Mouse (Mus musculus) lung, embryonic 14.5 days (tissue): ENCODE measurements around the gene Il6ra. TPM values are rescaled to one million over a fixed set of nuclear protein-coding genes. Genes with fewer than 3 reads are reported as not detected.

Experiments used
- ATAC-seq: fragments of 200-750 bp; cut with Nextera tagmentation; 2 replicates; pipeline ENCODE4 v1.8.0; 2017; ENCODE audit warnings: mild to moderate bottlenecking, moderate TSS enrichment, moderate library complexity; ENCODE audit not compliant: insufficient read depth
- DNase-seq: peaks from one replicate; pipeline ENCODE4 v3.0.0-alpha.2; 2015
- H3K27ac ChIP-seq: fragments of 300-500 bp; sonication (generic); 2 replicates; pipeline ENCODE4 v1.5.1; 2014; ENCODE audit warnings: low read depth, mild to moderate bottlenecking, moderate library complexity
- H3K27me3 ChIP-seq: fragments of 300-500 bp; sonication (generic); 2 replicates; pipeline ENCODE4 v1.6.1; 2014; ENCODE audit warnings: low read length, control low read depth; ENCODE audit not compliant: insufficient read depth
- H3K36me3 ChIP-seq: fragments of 300-500 bp; sonication (generic); 2 replicates; pipeline ENCODE4 v1.6.1; 2014; ENCODE audit warnings: control low read depth; ENCODE audit not compliant: insufficient read depth
- H3K4me1 ChIP-seq: fragments of 300-500 bp; sonication (generic); 2 replicates; pipeline ENCODE4 v1.6.1; 2014; ENCODE audit warnings: antibody characterized with exemption, control low read depth; ENCODE audit not compliant: insufficient read depth
- H3K4me2 ChIP-seq: fragments of 300-500 bp; sonication (generic); 2 replicates; pipeline ENCODE4 v1.6.1; 2014; ENCODE audit warnings: mild to moderate bottlenecking
- H3K4me3 ChIP-seq: fragments of 300-500 bp; sonication (generic); 2 replicates; pipeline ENCODE4 v1.5.1; 2014; ENCODE audit warnings: low read depth, low read length
- H3K9ac ChIP-seq: fragments of 300-500 bp; sonication (generic); 2 replicates; pipeline ENCODE4 v1.6.1; 2014
- H3K9me3 ChIP-seq: fragments of 300-500 bp; sonication (generic); 2 replicates; pipeline ENCODE4 v1.6.1; 2016; ENCODE audit warnings: low read depth, low read length, control low read depth
- CTCF ChIP-seq: IDR thresholded peaks from 2 replicates; pipeline ENCODE4 v1.5.1; 2016; ENCODE audit warnings: antibody characterized with exemption, low read depth
- WGBS: fragments of 180-500 bp; shearing (Covaris S2); extraction: QIAGEN DNeasy Blood & Tissue Kit; methylation state at CpG from one replicate; pipeline ENCODE4 v1.1.7; 2014; 5-methylcytosine and 5-hydroxymethylcytosine counted together
- polyA plus RNA-seq: library from polyadenylated mRNA; unstranded; fragments of >200 nt; fragmentation: Nextera tagmentation; extraction: Ambion mirVana; gene quantifications from 2 replicates; pipeline ENCODE4 v1.2.1, GENCODE M21; 2014

Gene Il6ra
- polyA plus RNA-seq, 1 experiment from 2014 or later = 1.4 TPM

DNA sequence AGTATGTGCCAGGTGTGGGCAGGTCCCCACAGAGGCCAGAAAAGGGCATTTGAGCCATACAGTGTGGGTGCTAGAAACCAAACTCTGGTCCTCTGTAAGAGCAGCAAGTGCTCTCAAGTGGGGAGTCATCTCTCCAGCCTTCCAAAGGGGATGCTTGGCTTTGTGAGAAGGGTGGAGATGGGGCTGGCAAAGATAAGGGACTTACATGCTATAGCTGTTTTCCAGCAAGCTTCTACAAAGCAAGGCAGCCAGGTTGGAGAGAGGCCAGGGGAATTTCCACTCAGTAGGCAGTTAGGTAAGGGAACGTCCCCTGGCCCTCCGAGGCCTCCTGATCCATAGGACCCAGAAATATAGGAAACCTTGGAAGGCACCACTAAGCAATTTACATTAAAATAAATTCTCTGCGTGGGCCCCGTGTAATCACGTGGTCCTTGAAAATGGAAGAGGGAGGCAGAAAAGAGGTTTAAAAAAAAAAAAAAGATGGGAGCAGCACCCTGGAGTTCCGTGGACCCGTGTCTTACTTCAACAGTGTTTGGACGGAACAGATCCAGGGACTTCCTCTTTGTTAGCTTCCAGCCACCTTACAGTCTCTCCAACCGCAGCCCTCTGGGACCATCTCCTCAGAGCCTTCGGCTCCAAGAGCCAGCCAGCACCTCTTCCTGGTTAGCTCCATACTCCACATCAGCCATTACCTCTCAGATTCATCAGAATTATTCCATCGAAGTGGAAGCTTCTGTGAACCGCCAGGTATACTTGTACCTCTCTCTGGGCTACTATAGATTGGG, 92.5 kb downstream of the Il6ra start:
- WGBS = 80% methylated on average over 12 of the region's 12 CpGs

DNA sequence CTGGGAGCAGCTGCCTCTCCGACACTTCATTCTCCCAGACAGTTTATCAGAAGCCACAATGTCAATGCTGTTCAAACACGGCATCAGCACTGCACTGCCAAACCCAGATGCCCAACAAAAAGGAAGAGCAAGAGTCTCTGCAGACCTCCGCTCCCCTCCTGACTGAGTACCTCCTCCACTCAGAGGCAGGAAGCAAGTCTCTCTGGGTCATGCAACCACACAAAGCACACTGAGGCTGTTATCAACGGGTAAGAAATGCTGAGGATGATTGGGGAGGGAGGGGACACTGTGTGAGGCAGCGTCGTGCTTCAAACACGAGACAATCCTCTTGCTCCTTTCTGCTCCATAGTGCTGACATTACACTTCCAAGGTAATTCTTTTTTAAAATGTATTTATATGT, 93.1 kb downstream of the Il6ra start:
- Histone ChIP-seq H3K27me3 (no peaks in the 10 kb centered on the region), H3K4me3 (no peak overlapping the region), H3K9ac (no peak overlapping the region), H3K27ac (no peak overlapping the region), H3K9me3 (no peaks in the 10 kb centered on the region), H3K36me3 (no peaks in the 10 kb centered on the region), H3K4me2 (no peak overlapping the region), H3K4me1 (no peaks in the 10 kb centered on the region)
- DNase-seq (no peak), ATAC-seq (no peak)
- no peak for TF ChIP-seq CTCF
- WGBS = 41% methylated on average over 7 of the region's 7 CpGs

More for the DNA sequence above, 92.5 kb downstream of the Il6ra start:
- H3K9ac ChIP-seq = no peak overlapping the region
- no peak for DNase-seq
- H3K27ac ChIP-seq = no peak overlapping the region
- H3K9me3 ChIP-seq = no peaks in the 10 kb centered on the region
- ATAC-seq = no peak
- TF ChIP-seq CTCF = no peak
- no peak overlapping the region for H3K4me3 ChIP-seq
- no peaks in the 10 kb centered on the region for H3K27me3 ChIP-seq
- no peak overlapping the region for H3K4me2 ChIP-seq
- no peaks in the 10 kb centered on the region for H3K4me1 ChIP-seq
- no peaks in the 10 kb centered on the region for H3K36me3 ChIP-seq

DNA sequence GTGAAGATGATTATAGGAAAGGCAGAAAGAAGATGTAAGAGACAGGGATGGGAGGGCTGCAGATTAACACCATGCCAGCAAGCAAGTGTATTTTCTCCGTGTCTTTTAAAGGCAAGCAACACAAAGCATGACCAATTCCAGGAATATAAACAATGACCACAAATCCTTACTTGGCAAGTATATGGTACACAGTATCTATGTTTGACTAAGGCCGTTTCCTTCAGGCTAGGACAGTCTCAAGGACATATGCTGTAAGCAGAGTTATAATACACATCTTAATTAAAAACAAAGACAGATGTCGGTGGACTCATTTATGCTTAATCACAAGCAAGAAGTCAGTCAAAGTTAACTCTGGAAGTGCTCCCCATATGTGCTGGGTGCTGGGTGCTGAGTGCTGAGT, 94.4 kb downstream of the Il6ra start:
- Histone ChIP-seq H3K9ac (no peak overlapping the region), H3K4me3 (no peak overlapping the region), H3K4me2 (no peak overlapping the region), H3K27ac (no peak overlapping the region), H3K9me3 (no peaks in the 10 kb centered on the region), H3K4me1 (no peaks in the 10 kb centered on the region), H3K36me3 (no peaks in the 10 kb centered on the region), H3K27me3 (no peaks in the 10 kb centered on the region)
- no peak for ATAC-seq
- DNase-seq = no peak
- TF ChIP-seq CTCF = no peak
- 61% methylated on average over 3 of the region's 3 CpGs for WGBS

DNA sequence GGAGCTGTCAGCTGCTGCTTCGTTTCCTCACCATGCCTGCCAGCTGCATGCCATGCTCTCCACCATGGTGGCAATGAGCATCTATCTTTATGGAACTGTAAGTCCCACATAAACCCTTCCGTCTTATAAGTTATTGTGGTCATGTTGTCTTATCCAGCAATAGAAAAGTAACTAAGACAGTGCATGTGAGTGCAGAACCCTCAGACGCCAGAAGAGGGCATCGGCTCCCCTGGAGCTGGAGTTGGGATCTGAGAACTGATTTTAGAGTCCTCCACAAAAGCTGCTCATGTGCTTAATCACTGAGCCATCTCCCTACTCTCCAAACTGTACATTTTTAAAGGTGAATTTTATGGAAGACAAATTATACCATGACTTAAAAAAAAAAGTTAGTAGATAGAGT, 95.9 kb downstream of the Il6ra start:
- Histone ChIP-seq H3K4me1 (no peaks in the 10 kb centered on the region), H3K9ac (no peak overlapping the region), H3K9me3 (no peaks in the 10 kb centered on the region), H3K27ac (no peak overlapping the region), H3K4me2 (no peak overlapping the region), H3K36me3 (no peaks in the 10 kb centered on the region), H3K4me3 (no peak overlapping the region), H3K27me3 (no peaks in the 10 kb centered on the region)
- peak; percentile 61 for TF ChIP-seq CTCF
- WGBS = 58% methylated on average over 4 of the region's 4 CpGs
- DNase-seq (peak; percentile 61), ATAC-seq (no peak)

Other genes starting within 250 kb of the Il6ra start
- 12.4 and 12.8 TPM in 2 replicates for gene Adar, start 198.2 kb downstream of the Il6ra start, polyA plus RNA-seq
- gene Chrnb2, start 148.6 kb downstream of the Il6ra start, polyA plus RNA-seq = 0.47 and 0.63 TPM in 2 replicates
- gene Ube2q1, start 139.6 kb downstream of the Il6ra start, polyA plus RNA-seq = 21.7 and 22.8 TPM in 2 replicates
- 11.7 and 12.1 TPM in 2 replicates for gene She, start 81.8 kb downstream of the Il6ra start, polyA plus RNA-seq
- gene Atp8b2, start 50.3 kb upstream of the Il6ra start, polyA plus RNA-seq = 20.5 and 20.8 TPM in 2 replicates
- 150 and 157 TPM in 2 replicates for gene Hax1, start 85.6 kb upstream of the Il6ra start, polyA plus RNA-seq
- 136 and 143 TPM in 2 replicates for gene 4933434E20Rik, start 138.4 kb upstream of the Il6ra start, polyA plus RNA-seq
- 236 and 257 TPM in 2 replicates for gene Ubap2l, start 139.4 kb upstream of the Il6ra start, polyA plus RNA-seq
- 634 and 654 TPM in 2 replicates for gene Tpm3, start 159.5 kb upstream of the Il6ra start, polyA plus RNA-seq
- 0.39 and 0.58 TPM in 2 replicates for gene Nup210l, start 190.9 kb upstream of the Il6ra start, polyA plus RNA-seq